23 mouse cellular contexts compared by ENCODE assay signal in genomic region chr1:51315476-51315875, GRCm38 (mm10). TPM values are rescaled to one million over a fixed set of nuclear protein-coding genes. Genes with fewer than 3 reads are reported as not detected.
DNase-seq lines count a peak whose midpoint lies in the region; ATAC-seq and TF ChIP-seq lines count a peak whose summit lies in the region.
"Had no signal": no experiment of that assay in that cellular context is flagged by ENCODE, and none has a peak within 500 bp of the region (broad histone marks: within the 10 kb centered on the region; RNA-seq: fewer than 3 reads in every experiment).

No protein-coding gene starts in this region.

- peak; percentile 45; the same call in 1 of the 2 replicates for ATAC-seq in hindbrain, embryonic 15.5 days (ENCODE audit: low FRiP score, low read depth)
- no peak for ATAC-seq in hindbrain, embryonic 11.5 days (ENCODE audit: low FRiP score)
- ATAC-seq in Patski = peak; percentile 78
- ATAC-seq: forebrain, embryonic 13.5 days; forebrain, embryonic 15.5 days; forebrain, postnatal 0 days had no signal

- in situ Hi-C loops in Patski (cut with MboI; ENCODE audit: low pct_unique_long_range_greater_than_20kb) = no loop called here

- POLR2A ChIA-PET in Patski (lab: Charles Lee) = no interaction called here

- no peak overlapping the region for H3K9ac ChIP-seq in hindbrain, embryonic 15.5 days
- no peak overlapping the region for H3K9ac ChIP-seq in hindbrain, embryonic 11.5 days (ENCODE audit: low read depth, low read length)
- H3K9ac ChIP-seq: embryonic facial prominence, embryonic 12.5 days; forebrain, embryonic 13.5 days; forebrain, embryonic 15.5 days; forebrain, postnatal 0 days had no signal

- H3K4me1 ChIP-seq in hindbrain, embryonic 15.5 days (replicated peaks) = no peaks in the 10 kb centered on the region
- no peaks in the 10 kb centered on the region for H3K4me1 ChIP-seq in hindbrain, embryonic 11.5 days (replicated peaks; ENCODE audit: control insufficient read depth, insufficient read depth, low read length)
- H3K4me1 ChIP-seq in limb, embryonic 10.5 days = no peaks in the 10 kb centered on the region
- H3K4me1 ChIP-seq: embryonic facial prominence, embryonic 10.5 days; embryonic facial prominence, embryonic 12.5 days; forebrain, embryonic 13.5 days; forebrain, embryonic 15.5 days had no signal

- DNase-seq in hindbrain, embryonic 11.5 days (ENCODE audit: low spot score) = no peak
- DNase-seq in retina, postnatal 1 day = peak; percentile 23
- no peak for DNase-seq in retina, embryonic 14.5 days (ENCODE audit: low spot score)
- no peak for DNase-seq in Patski (ENCODE audit: low read depth, low spot score)
- DNase-seq in limb, embryonic 10.5 days (ENCODE audit: low spot score) = peak; percentile 0
- no peak for DNase-seq in heart, postnatal 25 days (ENCODE audit: low spot score)
- no peak for DNase-seq in left cerebral cortex, adult 8-10 months (ENCODE audit: low spot score in 2 of 2)
- DNase-seq: adrenal gland, adult 2 months; adrenal gland, postnatal 10 days; adrenal gland, postnatal 25 days; cerebellum, adult 11-12 months; cerebellum, adult 2 months; cerebellum, adult 9-10 months; cerebellum, postnatal 10 days; cerebellum, postnatal 25 days; forebrain, postnatal 0 days had no signal

- H3K9me3 ChIP-seq in hindbrain, embryonic 15.5 days = no peaks in the 10 kb centered on the region
- no peaks in the 10 kb centered on the region for H3K9me3 ChIP-seq in hindbrain, embryonic 11.5 days (ENCODE audit: control insufficient read depth, low read length)
- H3K9me3 ChIP-seq in limb, embryonic 10.5 days (replicated peaks) = no peaks in the 10 kb centered on the region
- H3K9me3 ChIP-seq: embryonic facial prominence, embryonic 10.5 days; embryonic facial prominence, embryonic 12.5 days; forebrain, embryonic 13.5 days; forebrain, embryonic 15.5 days had no signal

- CTCF ChIA-PET in Patski (lab: Charles Lee) = interaction anchor here (1.1 to 1.3 kb wide), 2 partner anchors 18 to 19 kb away, joined by 3 to 4 read pairs; no protein-coding TSS in a partner anchor

- no peak overlapping the region for H3K4me2 ChIP-seq in hindbrain, embryonic 15.5 days
- H3K4me2 ChIP-seq in hindbrain, embryonic 11.5 days (replicated peaks; ENCODE audit: low read depth, low read length) = no peak overlapping the region
- H3K4me2 ChIP-seq: embryonic facial prominence, embryonic 12.5 days; forebrain, embryonic 13.5 days; forebrain, embryonic 15.5 days had no signal

- TF ChIP-seq CTCF in Patski (IDR thresholded peaks at IDR 0.05) = no peak

- no peaks in the 10 kb centered on the region for H3K27me3 ChIP-seq in hindbrain, embryonic 15.5 days
- no peaks in the 10 kb centered on the region for H3K27me3 ChIP-seq in hindbrain, embryonic 11.5 days (ENCODE audit: control insufficient read depth, insufficient read depth, low read length)
- no peaks in the 10 kb centered on the region for H3K27me3 ChIP-seq in Patski
- no peaks in the 10 kb centered on the region for H3K27me3 ChIP-seq in limb, embryonic 10.5 days (ENCODE audit: low read depth, poor library complexity, severe bottlenecking)
- H3K27me3 ChIP-seq: embryonic facial prominence, embryonic 12.5 days; forebrain, embryonic 13.5 days; forebrain, embryonic 15.5 days had no signal

- no peaks in the 10 kb centered on the region for H3K36me3 ChIP-seq in hindbrain, embryonic 15.5 days
- no peaks in the 10 kb centered on the region for H3K36me3 ChIP-seq in hindbrain, embryonic 11.5 days (ENCODE audit: control insufficient read depth, insufficient read depth, low read length)
- H3K36me3 ChIP-seq in limb, embryonic 10.5 days = no peaks in the 10 kb centered on the region
- H3K36me3 ChIP-seq: embryonic facial prominence, embryonic 10.5 days; embryonic facial prominence, embryonic 12.5 days; forebrain, embryonic 15.5 days had no signal

- WGBS in hindbrain, embryonic 15.5 days = 28% methylated on average over 2 of the region's 2 CpGs
- 33% methylated on average over 2 of the region's 2 CpGs for WGBS in hindbrain, embryonic 11.5 days
- WGBS in limb, embryonic 10.5 days = 66% methylated on average over 2 of the region's 2 CpGs

- H3K27ac ChIP-seq in hindbrain, embryonic 15.5 days (replicated peaks) = no peak overlapping the region
- H3K27ac ChIP-seq in hindbrain, embryonic 11.5 days (ENCODE audit: low read depth, low read length) = no peak overlapping the region
- no peak overlapping the region for H3K27ac ChIP-seq in limb, embryonic 10.5 days
- H3K27ac ChIP-seq: embryonic facial prominence, embryonic 10.5 days; embryonic facial prominence, embryonic 12.5 days; forebrain, embryonic 13.5 days; forebrain, embryonic 15.5 days had no signal

- intact Hi-C loops in heart, postnatal 25 days (cut with DNase I) = no loop called here

- no peak overlapping the region for H3K4me3 ChIP-seq in hindbrain, embryonic 15.5 days
- H3K4me3 ChIP-seq in hindbrain, embryonic 11.5 days (ENCODE audit: low read depth, low read length) = no peak overlapping the region
- H3K4me3 ChIP-seq in limb, embryonic 10.5 days = no peak overlapping the region
- H3K4me3 ChIP-seq: embryonic facial prominence, embryonic 10.5 days; embryonic facial prominence, embryonic 12.5 days; erythroblast, embryonic 14.5 days; forebrain, embryonic 13.5 days; forebrain, embryonic 15.5 days had no signal

RNA-seq across cellular contexts. Expression of gene Cavin2, which starts 26.6 kb away (rescaled TPM):
- 10.9 TPM in 2 replicates for polyA plus RNA-seq in hindbrain, embryonic 15.5 days (2015; fragmentation: Nextera tagmentation; extraction: Ambion mirVana)
- 4.5 and 5.0 TPM in 2 replicates for polyA plus RNA-seq in hindbrain, embryonic 11.5 days (2014; fragmentation: Nextera tagmentation; extraction: Ambion mirVana)
- polyA plus RNA-seq in Patski (2021) = 17.6 TPM
- 1.9 and 3.1 TPM in 2 replicates for polyA plus RNA-seq in limb, embryonic 10.5 days (2016; fragmentation: Nextera tagmentation; extraction: Ambion mirVana)
- total RNA-seq in heart, postnatal 25 days (2021) = 100 to 1,000 TPM; 151 to 153 TPM
- total RNA-seq in left cerebral cortex, adult 8-10 months (2022) = 10 to 100 TPM in 1 of 4 experiments, 1 to 10 TPM in 3; 8.4 to 10.1 (median 9.5) TPM
- total RNA-seq: MEL had no signal

Comparison
In these comparisons a context has a peak if more than half of its experiments do, and no peak if none do; other contexts are left out.
1. DNase-seq: peak in retina, postnatal 1 day (single experiment) and limb, embryonic 10.5 days (single experiment); none in hindbrain, embryonic 11.5 days (single experiment), retina, embryonic 14.5 days (single experiment), Patski (single experiment), heart, postnatal 25 days (single experiment) and left cerebral cortex, adult 8-10 months (0 of 2).